Mouse (Mus musculus) forebrain, embryonic 13.5 days (tissue): Measurements from ENCODE around the gene Evi2b. TPM values are rescaled to one million over a fixed set of nuclear protein-coding genes. Genes with fewer than 3 reads are reported as not detected.

Experiments
- ATAC-seq: fragments of 200-750 bp; cut with Nextera tagmentation; 2 replicates; pipeline ENCODE4 v1.8.0; 2017
- H3K27ac ChIP-seq: fragments of 300-500 bp; sonication (generic); 2 replicates; pipeline ENCODE4 v1.5.1; 2015; ENCODE audit warnings: inconsistent platforms, mild to moderate bottlenecking, moderate library complexity
- H3K27me3 ChIP-seq: fragments of 300-500 bp; sonication (generic); 2 replicates; pipeline ENCODE4 v1.6.1; 2015; ENCODE audit warnings: mild to moderate bottlenecking, inconsistent platforms
- H3K36me3 ChIP-seq: fragments of 300-500 bp; sonication (generic); 2 replicates; pipeline ENCODE4 v1.6.1; 2015; ENCODE audit warnings: mild to moderate bottlenecking, inconsistent platforms; ENCODE audit not compliant: poor library complexity, severe bottlenecking
- H3K4me1 ChIP-seq: fragments of 300-500 bp; sonication (generic); 2 replicates; pipeline ENCODE4 v1.6.1; 2015; ENCODE audit warnings: inconsistent platforms
- H3K4me2 ChIP-seq: fragments of 300-500 bp; sonication (generic); 2 replicates; pipeline ENCODE4 v1.6.1; 2015; ENCODE audit warnings: inconsistent platforms, mild to moderate bottlenecking, moderate library complexity
- H3K4me3 ChIP-seq: fragments of 300-500 bp; sonication (generic); 2 replicates; pipeline ENCODE4 v1.5.1; 2015; ENCODE audit warnings: mild to moderate bottlenecking, inconsistent platforms
- H3K9ac ChIP-seq: fragments of 300-500 bp; sonication (generic); 2 replicates; pipeline ENCODE4 v1.6.1; 2015; ENCODE audit warnings: mild to moderate bottlenecking, inconsistent platforms
- H3K9me3 ChIP-seq: fragments of 300-500 bp; sonication (generic); replicated peaks from 2 replicates; pipeline ENCODE4 v1.6.1; 2016; ENCODE audit warnings: inconsistent platforms
- WGBS: fragments of 180-500 bp; shearing (Covaris S2); methylation state at CpG from one replicate; pipeline ENCODE4 v1.1.7; 2015; 5-methylcytosine and 5-hydroxymethylcytosine counted together
- polyA plus RNA-seq: library from polyadenylated mRNA; unstranded; fragments of >200 nt; fragmentation: Nextera tagmentation; extraction: Ambion mirVana; gene quantifications from 2 replicates; pipeline ENCODE4 v1.2.1, GENCODE M21; 2015

Gene Evi2b
- polyA plus RNA-seq, 1 experiment from 2014 or later = not detected

DNA sequence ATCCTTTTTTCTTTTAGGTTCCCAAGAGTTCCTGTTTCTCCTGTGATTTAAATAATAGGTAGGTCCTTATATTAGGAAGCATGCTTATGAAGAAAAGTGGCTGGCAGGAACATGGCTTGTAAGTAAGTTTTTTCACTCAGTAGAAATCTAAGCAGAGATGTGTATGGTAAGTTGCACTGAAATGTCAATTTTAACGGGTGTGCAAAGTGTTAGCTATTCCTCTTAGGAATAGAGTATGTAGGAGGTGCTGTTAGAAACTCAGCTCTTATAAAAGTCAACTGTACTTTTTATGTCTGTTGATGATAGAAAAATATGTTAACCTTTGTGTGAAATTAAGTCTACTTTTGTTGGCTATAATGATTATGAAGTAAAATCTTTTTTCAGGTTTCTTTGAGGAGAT lies 55.5 kb downstream of the Evi2b start:
- ATAC-seq = no peak
- no peak overlapping the region for H3K9ac ChIP-seq
- H3K36me3 ChIP-seq = peaks cover 43% of the 10 kb centered on the region
- H3K9me3 ChIP-seq = no peaks in the 10 kb centered on the region
- H3K4me3 ChIP-seq = no peak overlapping the region
- no peak overlapping the region for H3K4me2 ChIP-seq
- H3K4me1 ChIP-seq = no peaks in the 10 kb centered on the region
- no peak overlapping the region for H3K27ac ChIP-seq
- 85% methylated on average over 1 of the region's 1 CpGs for WGBS
- no peaks in the 10 kb centered on the region for H3K27me3 ChIP-seq

Other genes starting within 250 kb of the Evi2b start
- not detected in 2 replicates for gene Gm9964, start 226.9 kb downstream of the Evi2b start, polyA plus RNA-seq
- gene Nf1, start 184.1 kb downstream of the Evi2b start, polyA plus RNA-seq = 7.1 and 8.5 TPM in 2 replicates
- 1.1 and 1.5 TPM in 2 replicates for gene Omg, start 19.7 kb downstream of the Evi2b start, polyA plus RNA-seq
- 0.75 and 0.89 TPM in 2 replicates for gene Evi2, start 6.8 kb upstream of the Evi2b start, polyA plus RNA-seq
- 2.6 and 2.7 TPM in 2 replicates for gene Evi2a, start 6.8 kb upstream of the Evi2b start, polyA plus RNA-seq
- gene Rab11fip4, start 67.5 kb upstream of the Evi2b start, polyA plus RNA-seq = 16.2 and 19.2 TPM in 2 replicates